Mouse (Mus musculus): ENCODE measurements around the gene Plk3.

Gene Plk3

GRCm38 (mm10) chr4:117119636-117120035, 14.1 kb downstream of the Plk3 start:
- DNase-seq (ENCODE audit: low spot score in 2 of 2) = no peak

GRCm38 (mm10) chr4:117117931-117118330, 15.8 kb downstream of the Plk3 start:
- DNase-seq (ENCODE audit: low spot score in 2 of 2) = no peak

- DNase-seq (ENCODE audit: low spot score in 2 of 2) = no peak
These were observed 18.2 kb downstream of the Plk3 start for GRCm38 (mm10) chr4:117115592-117115991.

GRCm38 (mm10) chr4:117113237-117113636, 20.5 kb downstream of the Plk3 start:
- DNase-seq (ENCODE audit: low spot score in 2 of 2) = no peak

GRCm38 (mm10) chr4:117110985-117111384, 22.8 kb downstream of the Plk3 start:
- no peak for DNase-seq (ENCODE audit: low spot score in 2 of 2)

GRCm38 (mm10) chr4:117110249-117110648, 23.5 kb downstream of the Plk3 start:
- DNase-seq (ENCODE audit: low spot score in 2 of 2) = no peak

- no peak for DNase-seq (ENCODE audit: low spot score in 2 of 2)
These were observed 24.4 kb downstream of the Plk3 start for GRCm38 (mm10) chr4:117109330-117109729.

GRCm38 (mm10) chr4:117108524-117108849, 25.3 kb downstream of the Plk3 start:
- no peak for DNase-seq (ENCODE audit: low spot score in 2 of 2)

- DNase-seq (ENCODE audit: low spot score in 2 of 2) = no peak
These were observed 25.8 kb downstream of the Plk3 start for GRCm38 (mm10) chr4:117107813-117108523.

- DNase-seq (ENCODE audit: low spot score in 2 of 2) = no peak
These were observed 28.6 kb downstream of the Plk3 start for GRCm38 (mm10) chr4:117105127-117105526.

GRCm38 (mm10) chr4:117104672-117105071, 29.1 kb downstream of the Plk3 start:
- no peak for DNase-seq (ENCODE audit: low spot score in 2 of 2)

GRCm38 (mm10) chr4:117101218-117101617, 32.5 kb downstream of the Plk3 start:
- no peak for DNase-seq (ENCODE audit: low spot score in 2 of 2)

- no peak for DNase-seq (ENCODE audit: low spot score in 2 of 2)
These were observed 33.7 kb downstream of the Plk3 start for GRCm38 (mm10) chr4:117100036-117100435.

GRCm38 (mm10) chr4:117098764-117099036, 35.1 kb downstream of the Plk3 start:
- DNase-seq (ENCODE audit: low spot score in 2 of 2) = no peak

- DNase-seq (ENCODE audit: low spot score in 2 of 2) = no peak
These were observed 35.6 kb downstream of the Plk3 start for GRCm38 (mm10) chr4:117097969-117098763.

- no peak for DNase-seq (ENCODE audit: low spot score in 2 of 2)
These were observed 37.1 kb downstream of the Plk3 start for GRCm38 (mm10) chr4:117096666-117097065.

GRCm38 (mm10) chr4:117095551-117096452, 38.0 kb downstream of the Plk3 start, which contains the start of gene Ptch2:
Gene Ptch2 (plus strand): TSS chr4:117096075.
- DNase-seq (ENCODE audit: low spot score in 2 of 2) = peak; percentile 62 to 77

- DNase-seq (ENCODE audit: low spot score in 2 of 2) = no peak
These were observed 39.0 kb downstream of the Plk3 start for GRCm38 (mm10) chr4:117094626-117095361.

GRCm38 (mm10) chr4:117090586-117090985, 43.2 kb downstream of the Plk3 start:
- DNase-seq (ENCODE audit: low spot score in 2 of 2) = no peak

- DNase-seq (ENCODE audit: low spot score in 2 of 2) = no peak
These were observed 45.7 kb downstream of the Plk3 start for GRCm38 (mm10) chr4:117087948-117088640.

All from frontal cortex, postnatal 10 days (tissue).